Mouse (Mus musculus) ES-E14 (cell line): ENCODE measurements at regions not wholly inside any gene's neighbourhood (a gene's known extent, or its start where the extent isn't known, plus 50 kb on each side); places are given as distances from the start of the nearest gene placed in this dataset.

Source experiments
- DNase-seq: peaks from one replicate; pipeline ENCODE4 v3.0.0-alpha.2; 2013; ENCODE audit warnings: low read depth, low spot score
- H3K27ac ChIP-seq: 2 replicates; pipeline ENCODE4 v1.5.1; 2012; ENCODE audit warnings: low read depth, mild to moderate bottlenecking, low read length, moderate library complexity, mixed read lengths; ENCODE audit not compliant: poor library complexity, insufficient read depth, severe bottlenecking
- H3K36me3 ChIP-seq: 2 replicates; pipeline ENCODE4 v1.6.1; 2012; ENCODE audit warnings: mild to moderate bottlenecking, low read length, moderate library complexity, mixed read lengths; ENCODE audit not compliant: control insufficient read depth, poor library complexity, insufficient read depth, severe bottlenecking
- H3K4me1 ChIP-seq, 2 experiments: fragments of 150-350 bp in 1 of 2; sonication (generic) in 1 of 2; 2 replicates each; pipeline ENCODE4 v1.6.1; 2012; ENCODE audit warnings: low read length in 2 of 2, mild to moderate bottlenecking in 1 of 2, mixed read lengths in 1 of 2; ENCODE audit not compliant: control insufficient read depth in 2 of 2, insufficient read depth in 2 of 2, poor library complexity in 1 of 2
- H3K4me3 ChIP-seq, 2 experiments: fragments of 150-350 bp in 1 of 2; sonication (generic) in 1 of 2; 2 replicates each; pipeline ENCODE4 v1.5.1; 2012; ENCODE audit warnings: low read length in 2 of 2, low read depth in 1 of 2, mild to moderate bottlenecking in 1 of 2, mixed read lengths in 1 of 2; ENCODE audit not compliant: insufficient read depth in 1 of 2, poor library complexity in 1 of 2, severe bottlenecking in 1 of 2
- H3K9ac ChIP-seq: 2 replicates; pipeline ENCODE4 v1.6.1; 2012; ENCODE audit warnings: low read depth, mild to moderate bottlenecking, low read length, mixed read lengths; ENCODE audit not compliant: poor library complexity, insufficient read depth, severe bottlenecking
- H3K9me3 ChIP-seq: fragments of 150-350 bp; sonication (generic); 2 replicates; pipeline ENCODE4 v1.6.1; 2012; ENCODE audit warnings: low read depth, mild to moderate bottlenecking, low read length; ENCODE audit not compliant: control insufficient read depth, insufficient read depth
- CHD2 ChIP-seq: IDR thresholded peaks from 2 replicates; pipeline ENCODE4 v1.6.1; 2014; ENCODE audit warnings: mild to moderate bottlenecking, low read depth, low read length, inconsistent platforms
- HCFC1 ChIP-seq: IDR thresholded peaks from 2 replicates; pipeline ENCODE4 v1.6.1; 2012; ENCODE audit warnings: low read length, inconsistent platforms, borderline replicate concordance; ENCODE audit not compliant: insufficient read depth
- MAFK ChIP-seq: IDR thresholded peaks from 2 replicates; pipeline ENCODE4 v1.6.1; 2014; ENCODE audit warnings: mild to moderate bottlenecking, low read depth, low read length, inconsistent platforms; ENCODE audit not compliant: insufficient read depth
- ZC3H11A ChIP-seq: IDR thresholded peaks from 2 replicates; pipeline ENCODE4 v1.6.1; 2012; ENCODE audit warnings: low read depth, mild to moderate bottlenecking, inconsistent platforms, low read length, borderline replicate concordance
- ZNF384 ChIP-seq: IDR thresholded peaks from 2 replicates; pipeline ENCODE4 v1.6.1; 2012; ENCODE audit warnings: low read depth, low read length, inconsistent platforms
- in situ Hi-C, 2 experiments: fragments of 600-800 bp; cut with MboI; formaldehyde crosslinking; loops; one replicate each; pipeline ENCODE4 v1.15.1; 2025; ENCODE audit warnings: low sequenced_read_pairs in 2 of 2, inconsistent platforms in 1 of 2; ENCODE audit not compliant: unreplicated experiment in 2 of 2

DNA sequence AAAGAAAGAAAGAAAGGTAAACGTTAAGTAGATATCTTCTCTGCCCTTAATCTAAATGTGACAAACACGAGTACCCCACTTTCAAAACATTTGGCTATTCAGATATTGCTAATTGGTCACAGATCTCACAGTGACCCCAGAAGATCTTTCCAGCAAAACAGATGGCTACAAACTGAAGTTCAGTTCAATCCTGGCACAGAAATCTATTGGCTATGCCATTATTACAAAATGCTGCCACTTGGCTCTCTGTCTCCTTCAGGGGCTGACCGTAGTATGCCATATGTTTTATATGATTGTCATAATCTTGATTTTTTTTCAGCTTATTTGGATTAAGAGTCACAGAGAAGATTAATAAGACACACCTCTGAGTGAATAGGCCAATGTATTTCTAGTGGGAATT lies 873.2 kb downstream of the Slc22a22 start:
- no peak overlapping the region for H3K9ac ChIP-seq
- no peaks in the 10 kb centered on the region for H3K9me3 ChIP-seq
- no peak overlapping the region for H3K27ac ChIP-seq
- H3K36me3 ChIP-seq, result no peaks in the 10 kb centered on the region
- TF ChIP-seq ZNF384 (no peak), ZC3H11A (no peak), CHD2 (no peak), HCFC1 (no peak), MAFK (no peak)
- no peaks in the 10 kb centered on the region for H3K4me1 ChIP-seq
- DNase-seq, result no peak
- in situ Hi-C loops, result no loop called here
- no peak overlapping the region for H3K4me3 ChIP-seq

DNA sequence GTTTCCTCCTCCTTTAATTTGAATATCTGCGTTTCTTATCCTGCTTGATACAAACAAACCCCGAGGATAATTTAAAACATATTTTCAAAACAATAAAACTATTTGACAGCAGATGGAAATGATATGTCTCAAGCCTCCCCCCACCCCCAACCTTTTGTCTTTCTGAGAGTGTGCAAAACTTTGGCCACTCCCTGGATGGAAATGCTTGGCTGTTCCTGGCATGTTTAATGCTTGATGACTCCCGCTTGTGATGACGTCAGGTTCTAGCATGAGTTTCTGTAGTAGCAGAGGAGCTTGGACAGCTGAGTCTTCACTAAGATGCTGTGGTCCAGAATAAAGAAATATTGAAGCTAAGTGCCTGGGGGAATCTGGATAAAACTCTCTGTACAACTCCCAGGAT lies 884.8 kb downstream of the Slc22a22 start:
- no peak overlapping the region for H3K27ac ChIP-seq
- H3K9me3 ChIP-seq, result no peaks in the 10 kb centered on the region
- H3K36me3 ChIP-seq, result no peaks in the 10 kb centered on the region
- in situ Hi-C loops, result no loop called here
- no peak overlapping the region for H3K9ac ChIP-seq
- H3K4me1 ChIP-seq, result no peaks in the 10 kb centered on the region
- no peak for TF ChIP-seq ZNF384
- no peak for TF ChIP-seq ZC3H11A
- no peak for TF ChIP-seq MAFK
- TF ChIP-seq CHD2, result no peak
- TF ChIP-seq HCFC1, result no peak
- no peak for DNase-seq
- no peak overlapping the region for H3K4me3 ChIP-seq

DNA sequence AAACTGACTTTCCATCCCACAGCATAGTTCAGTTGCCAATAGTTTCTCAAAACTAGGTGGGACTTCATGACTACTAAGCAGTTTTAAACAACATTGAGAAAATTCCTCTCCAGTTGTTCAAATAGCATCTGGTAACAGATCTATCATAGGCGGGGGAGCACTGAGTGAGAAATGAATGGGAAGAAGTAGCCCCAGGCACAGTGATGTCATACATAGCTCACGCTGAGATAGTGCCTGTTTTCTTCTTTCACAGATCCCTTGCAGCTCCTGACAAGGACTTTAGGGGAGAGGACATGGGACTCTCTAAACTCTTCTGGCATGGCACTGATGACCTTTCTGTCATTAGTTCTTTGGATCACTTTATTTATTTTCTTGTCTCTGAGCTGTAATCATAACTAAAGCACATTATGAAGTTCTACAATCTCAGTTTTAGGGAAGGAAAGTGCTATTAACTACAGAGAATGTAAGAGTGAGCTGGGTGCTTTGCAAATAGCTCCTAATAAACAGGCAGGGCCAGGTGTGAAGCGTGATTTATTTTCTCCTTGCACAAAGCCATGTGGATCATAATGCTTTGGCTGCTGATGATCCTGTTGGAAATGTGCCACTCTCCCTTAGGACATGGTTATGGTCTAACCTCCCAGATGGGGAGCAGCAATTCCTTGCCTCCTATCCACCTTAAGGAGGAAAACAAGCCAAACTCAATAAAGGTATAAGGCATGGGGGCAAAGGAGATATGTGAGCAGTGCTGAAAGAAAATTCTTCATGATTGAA lies 896.5 kb downstream of the Slc22a22 start:
- DNase-seq, result no peak
- Histone ChIP-seq H3K36me3 (no peaks in the 10 kb centered on the region), H3K4me1 (no peaks in the 10 kb centered on the region), H3K27ac (no peak overlapping the region), H3K4me3 (no peak overlapping the region), H3K9me3 (no peaks in the 10 kb centered on the region), H3K9ac (no peak overlapping the region)
- TF ChIP-seq MAFK, result no peak
- no peak for TF ChIP-seq CHD2
- no peak for TF ChIP-seq ZC3H11A
- TF ChIP-seq HCFC1, result no peak
- no peak for TF ChIP-seq ZNF384
- in situ Hi-C loops, result no loop called here

DNA sequence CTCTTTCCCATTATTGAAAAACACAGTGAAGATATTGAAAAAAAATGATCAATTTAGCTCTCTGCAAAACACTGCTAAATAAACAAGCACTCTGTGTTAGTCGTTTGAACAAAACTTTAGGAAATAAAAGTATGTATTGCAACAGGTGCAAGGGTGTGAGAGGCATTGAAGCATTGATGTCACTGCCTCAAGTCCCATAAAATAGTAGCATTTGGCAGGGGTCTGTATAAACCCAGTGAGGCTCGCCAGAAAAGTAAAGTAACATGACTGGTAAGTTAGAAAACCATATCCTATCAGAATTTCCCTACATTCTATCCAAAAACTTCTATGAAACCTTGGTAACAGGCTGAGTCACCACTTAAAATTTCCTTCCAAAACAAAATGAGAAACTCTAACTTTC lies 914.2 kb downstream of the Slc22a22 start:
- Histone ChIP-seq H3K27ac (no peak overlapping the region), H3K4me3 (no peak overlapping the region), H3K36me3 (no peaks in the 10 kb centered on the region), H3K4me1 (no peaks in the 10 kb centered on the region), H3K9me3 (no peaks in the 10 kb centered on the region), H3K9ac (no peak overlapping the region)
- TF ChIP-seq MAFK (no peak), ZNF384 (no peak), HCFC1 (no peak), CHD2 (no peak), ZC3H11A (no peak)
- DNase-seq, result no peak
- in situ Hi-C loops, result no loop called here

DNA sequence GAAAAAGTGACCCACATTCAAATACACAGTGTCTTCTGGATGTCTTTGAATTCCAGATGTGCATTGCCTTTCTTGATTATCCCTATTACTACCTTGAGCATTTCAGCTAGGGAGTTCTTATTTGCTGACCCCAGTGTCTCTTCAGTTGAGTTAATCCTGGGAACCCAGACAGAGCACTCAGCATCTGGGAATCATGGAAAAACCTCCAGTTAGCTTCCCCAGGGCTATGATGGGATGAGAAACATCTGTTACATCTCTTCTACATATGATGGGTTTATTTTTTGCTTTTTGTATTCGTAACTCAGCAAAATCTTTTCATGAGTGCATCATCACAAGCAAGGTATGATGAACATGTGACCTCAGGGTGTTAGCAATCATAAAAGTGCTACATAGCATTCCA lies 914.6 kb downstream of the Slc22a22 start:
- in situ Hi-C loops, result no loop called here

More for the DNA sequence above, 914.6 kb downstream of the Slc22a22 start:
- H3K27ac ChIP-seq, result no peak overlapping the region
- H3K9ac ChIP-seq, result no peak overlapping the region
- H3K36me3 ChIP-seq, result no peaks in the 10 kb centered on the region
- no peaks in the 10 kb centered on the region for H3K9me3 ChIP-seq
- TF ChIP-seq ZC3H11A (no peak), ZNF384 (no peak), CHD2 (no peak), MAFK (no peak), HCFC1 (no peak)
- DNase-seq, result no peak
- H3K4me3 ChIP-seq, result no peak overlapping the region
- no peaks in the 10 kb centered on the region for H3K4me1 ChIP-seq
